Mouse (Mus musculus) cerebellum, adult 2 months (tissue): ENCODE measurements around the gene Hist1h4h.
"Not testable (repeated sequence)": the region's sequence is repeated elsewhere in the genome, so short reads cannot be mapped to it uniquely, and the experiment has no call there.

Experiments
- CTCF ChIP-seq: fragments of 200-500 bp; IDR thresholded peaks from 2 replicates; pipeline ENCODE4 v1.5.1; 2011; ENCODE audit warnings: low read depth, mild to moderate bottlenecking, control low read depth, low read length, moderate library complexity, borderline replicate concordance; ENCODE audit not compliant: insufficient read depth
- POLR2A ChIP-seq: fragments of 200-500 bp; IDR thresholded peaks from 2 replicates; pipeline ENCODE4 v1.6.1; 2011; ENCODE audit warnings: low read length, control low read depth, borderline replicate concordance; ENCODE audit not compliant: insufficient read depth

GRCm38 (mm10) chr13:23574546-23575170 is 43.8 kb downstream of the Hist1h4h start:
- not testable (repeated sequence) for TF ChIP-seq CTCF, POLR2A
